Mouse (Mus musculus) liver, adult 2 months (tissue): ENCODE measurements around the gene Drp2. TPM values are rescaled to one million over a fixed set of nuclear protein-coding genes. Genes with fewer than 3 reads are reported as not detected.

ENCODE experiments used
- DNase-seq: peaks from one replicate; pipeline ENCODE4 v3.0.0-alpha.2; 2011; ENCODE audit warnings: low read depth, low spot score; ENCODE audit errors: extremely low read depth
- H3K27ac ChIP-seq: fragments of 200-500 bp; replicated peaks from 2 replicates; pipeline ENCODE4 v1.5.1; 2012; ENCODE audit warnings: low read depth, mild to moderate bottlenecking, control low read depth, inconsistent platforms, low read length; ENCODE audit not compliant: insufficient read depth
- H3K27me3 ChIP-seq: fragments of 200-500 bp; 2 replicates; pipeline ENCODE4 v1.6.1; 2012; ENCODE audit warnings: mild to moderate bottlenecking, moderate library complexity, low read length, inconsistent platforms; ENCODE audit not compliant: control insufficient read depth, insufficient read depth
- H3K36me3 ChIP-seq: fragments of 200-500 bp; 2 replicates; pipeline ENCODE4 v1.6.1; 2012; ENCODE audit warnings: low read length, inconsistent platforms; ENCODE audit not compliant: control insufficient read depth, insufficient read depth
- H3K4me1 ChIP-seq: fragments of 200-500 bp; 2 replicates; pipeline ENCODE4 v1.6.1; 2011; ENCODE audit warnings: low read length; ENCODE audit not compliant: control insufficient read depth, insufficient read depth
- H3K4me3 ChIP-seq: fragments of 200-500 bp; 2 replicates; pipeline ENCODE4 v1.5.1; 2011; ENCODE audit warnings: low read depth, mild to moderate bottlenecking, control low read depth, low read length, moderate library complexity; ENCODE audit not compliant: insufficient read depth
- H3K79me2 ChIP-seq: fragments of 200-500 bp; 2 replicates; pipeline ENCODE4 v1.6.1; 2012; ENCODE audit warnings: inconsistent platforms, mild to moderate bottlenecking, low read length, moderate library complexity; ENCODE audit not compliant: control insufficient read depth, insufficient read depth
- H3K9ac ChIP-seq: fragments of 200-500 bp; 2 replicates; pipeline ENCODE4 v1.6.1; 2012; ENCODE audit warnings: low read depth, mild to moderate bottlenecking, control low read depth, inconsistent platforms, low read length
- CTCF ChIP-seq: fragments of 200-500 bp; IDR thresholded peaks from 2 replicates; pipeline ENCODE4 v1.5.1; 2011; ENCODE audit warnings: low read depth, low read length, control low read depth
- POLR2A ChIP-seq: fragments of 200-500 bp; IDR thresholded peaks from 2 replicates; pipeline ENCODE4 v1.6.1; 2011; ENCODE audit warnings: low read length, control low read depth; ENCODE audit not compliant: insufficient read depth; ENCODE audit errors: extremely low read depth
- WGBS: fragments of 180-500 bp; shearing (Covaris S2); methylation state at CpG from one replicate; pipeline ENCODE4 v1.1.7; 2018; 5-methylcytosine and 5-hydroxymethylcytosine counted together
- polyA plus RNA-seq: library from polyadenylated mRNA; depleted of rRNA; stranded (reverse); fragments of >200 nt; gene quantifications from 2 replicates; pipeline ENCODE4 v1.2.3, GENCODE M21; 2012; rRNA removed
- total RNA-seq: library from RNA; depleted of rRNA; stranded (reverse); fragments of >200 nt; gene quantifications from 2 replicates; pipeline ENCODE4 v1.2.3, GENCODE M21; 2014; rRNA removed

Gene Drp2
- total RNA-seq (under 0.01 TPM in 1 of 2 replicates, not detected in the other), polyA plus RNA-seq (not detected in 2 replicates)

DNA sequence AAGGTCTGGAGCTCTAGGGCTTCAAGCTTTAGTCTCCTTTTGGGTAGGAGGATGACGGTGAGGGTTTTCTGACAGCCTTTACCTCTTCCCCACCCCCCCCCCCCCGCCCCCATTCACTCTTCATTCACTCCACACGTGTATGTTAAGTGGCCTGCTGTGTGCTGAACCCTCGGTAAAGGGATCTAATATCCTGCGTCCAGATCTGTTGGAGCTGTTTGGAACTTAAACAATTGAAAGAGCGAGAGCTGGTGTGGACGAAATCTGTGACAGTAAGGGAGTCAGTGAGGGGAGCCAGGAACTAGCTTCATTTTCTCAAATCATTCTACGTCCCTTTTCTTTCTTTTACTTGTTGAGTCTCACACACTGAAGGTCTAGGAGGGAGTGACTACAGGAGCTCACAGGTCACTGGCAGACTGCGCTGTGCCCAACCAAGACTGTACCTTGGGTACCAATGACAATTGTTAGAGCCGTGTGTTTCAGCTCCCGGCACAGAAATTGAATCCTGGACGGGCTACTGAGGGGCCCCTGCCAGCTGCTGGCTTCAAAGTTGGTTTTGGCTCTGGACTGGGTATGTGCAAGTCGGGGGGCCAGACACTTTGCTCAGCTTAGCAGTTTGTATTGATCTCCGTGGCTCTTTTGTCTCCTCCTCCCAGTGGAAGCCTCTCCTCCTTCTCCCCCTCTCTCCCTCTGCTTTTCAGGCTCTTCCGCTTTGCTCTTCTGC, at the start of gene Drp2:
TSS of gene Drp2 (plus strand) at position 689 of the 721 bp plus-strand sequence.
- Histone ChIP-seq H3K9ac (no peak within 1 kb of the TSS), H3K27ac (no peak within 1 kb of the TSS), H3K36me3 (no peaks in the 10 kb centered on the region), H3K27me3 (no peaks in the 10 kb centered on the region), H3K4me1 (no peaks in the 10 kb centered on the region), H3K79me2 (no peaks in the 10 kb centered on the region), H3K4me3 (no peak within 1 kb of the TSS)
- no peak for DNase-seq
- TF ChIP-seq CTCF, result no peak
- no peak for TF ChIP-seq POLR2A
- whole genome bisulfite sequencing, result 29% methylated on average over 12 of the region's 15 CpGs

DNA sequence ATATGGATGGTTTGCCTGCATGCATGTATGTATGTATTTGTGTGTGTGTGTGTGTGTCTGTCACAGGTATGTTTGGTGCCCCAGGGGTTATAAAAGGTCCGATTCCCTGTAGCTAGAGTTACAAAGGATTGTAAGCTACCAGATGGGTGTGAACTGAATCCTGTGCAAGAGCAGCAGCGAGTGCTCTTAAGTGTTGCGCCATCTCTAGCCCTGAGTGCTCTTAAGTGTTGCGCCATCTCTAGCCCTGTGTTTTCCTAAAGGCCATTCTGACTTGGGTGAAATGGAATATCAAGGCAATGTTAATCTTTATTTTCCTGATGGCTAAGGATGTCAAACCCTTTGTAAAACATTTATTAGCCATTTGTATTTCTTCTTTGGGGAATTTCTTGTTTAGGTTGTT, 45.0 kb upstream of the Drp2 start:
- WGBS, result 41% methylated on average over 4 of the region's 4 CpGs
- no peak for TF ChIP-seq CTCF
- no peak for TF ChIP-seq POLR2A
- H3K79me2 ChIP-seq, result no peaks in the 10 kb centered on the region
- no peak overlapping the region for H3K27ac ChIP-seq
- no peaks in the 10 kb centered on the region for H3K27me3 ChIP-seq
- no peak overlapping the region for H3K4me3 ChIP-seq
- DNase-seq, result peak; percentile 13
- H3K4me1 ChIP-seq, result no peaks in the 10 kb centered on the region
- H3K9ac ChIP-seq, result no peak overlapping the region
- H3K36me3 ChIP-seq, result no peaks in the 10 kb centered on the region

GRCm38 (mm10) chrX:134362156-134362555, 42.2 kb upstream of the Drp2 start:
- no peaks in the 10 kb centered on the region for H3K27me3 ChIP-seq
- no peaks in the 10 kb centered on the region for H3K79me2 ChIP-seq
- H3K4me3 ChIP-seq, result no peak overlapping the region
- 92% methylated on average over 4 of the region's 4 CpGs for WGBS
- H3K27ac ChIP-seq, result no peak overlapping the region
- H3K9ac ChIP-seq, result no peak overlapping the region
- TF ChIP-seq POLR2A, result no peak
- TF ChIP-seq CTCF, result no peak
- DNase-seq, result no peak
- no peaks in the 10 kb centered on the region for H3K36me3 ChIP-seq
- H3K4me1 ChIP-seq, result no peaks in the 10 kb centered on the region

DNA sequence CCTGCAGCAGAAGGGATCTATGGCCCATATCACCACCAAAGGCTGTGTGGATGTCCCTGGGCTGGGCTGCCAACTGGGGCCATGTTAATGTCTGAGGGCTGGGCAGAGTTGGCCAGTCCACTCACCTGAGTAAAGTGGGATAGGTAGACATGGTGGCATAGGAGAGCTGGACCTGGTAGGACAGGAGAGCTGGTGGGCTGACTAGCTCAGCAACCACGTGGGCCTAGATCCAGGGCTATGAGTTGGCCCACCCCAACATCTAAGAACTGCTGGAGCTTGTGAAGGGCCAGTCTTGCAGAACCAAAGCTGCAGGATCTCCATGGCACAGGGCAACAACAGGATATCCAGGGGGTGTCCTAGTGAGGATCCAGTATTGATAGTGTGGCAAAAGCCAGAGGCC, 38.9 kb upstream of the Drp2 start:
- Histone ChIP-seq H3K4me1 (no peaks in the 10 kb centered on the region), H3K4me3 (no peak overlapping the region), H3K79me2 (no peaks in the 10 kb centered on the region), H3K36me3 (no peaks in the 10 kb centered on the region), H3K27ac (no peak overlapping the region), H3K9ac (no peak overlapping the region), H3K27me3 (no peaks in the 10 kb centered on the region)
- DNase-seq, result no peak
- TF ChIP-seq CTCF, result no peak
- TF ChIP-seq POLR2A, result no peak
- 93% methylated on average over 1 of the region's 1 CpGs for WGBS

- no peak overlapping the region for H3K27ac ChIP-seq
- H3K79me2 ChIP-seq, result no peaks in the 10 kb centered on the region
- no peaks in the 10 kb centered on the region for H3K4me1 ChIP-seq
- H3K36me3 ChIP-seq, result no peaks in the 10 kb centered on the region
- H3K9ac ChIP-seq, result no peak overlapping the region
- DNase-seq, result no peak
- WGBS, result 92% methylated on average over 3 of the region's 3 CpGs
- H3K27me3 ChIP-seq, result no peaks in the 10 kb centered on the region
- no peak overlapping the region for H3K4me3 ChIP-seq
- TF ChIP-seq CTCF, result no peak
- no peak for TF ChIP-seq POLR2A
These were observed 37.8 kb upstream of the Drp2 start for GRCm38 (mm10) chrX:134366547-134366946.

GRCm38 (mm10) chrX:134371279-134371678, 33.1 kb upstream of the Drp2 start:
- H3K36me3 ChIP-seq, result no peaks in the 10 kb centered on the region
- DNase-seq, result peak; percentile 9
- H3K4me1 ChIP-seq, result no peaks in the 10 kb centered on the region
- H3K4me3 ChIP-seq, result no peak overlapping the region
- TF ChIP-seq CTCF (no peak), POLR2A (no peak)
- H3K27ac ChIP-seq, result no peak overlapping the region
- H3K27me3 ChIP-seq, result no peaks in the 10 kb centered on the region
- no peaks in the 10 kb centered on the region for H3K79me2 ChIP-seq
- H3K9ac ChIP-seq, result no peak overlapping the region
- WGBS, result 0% methylated on average over 2 of the region's 2 CpGs
